9 mouse cellular contexts compared by ENCODE assay signal in the genomic region with DNA sequence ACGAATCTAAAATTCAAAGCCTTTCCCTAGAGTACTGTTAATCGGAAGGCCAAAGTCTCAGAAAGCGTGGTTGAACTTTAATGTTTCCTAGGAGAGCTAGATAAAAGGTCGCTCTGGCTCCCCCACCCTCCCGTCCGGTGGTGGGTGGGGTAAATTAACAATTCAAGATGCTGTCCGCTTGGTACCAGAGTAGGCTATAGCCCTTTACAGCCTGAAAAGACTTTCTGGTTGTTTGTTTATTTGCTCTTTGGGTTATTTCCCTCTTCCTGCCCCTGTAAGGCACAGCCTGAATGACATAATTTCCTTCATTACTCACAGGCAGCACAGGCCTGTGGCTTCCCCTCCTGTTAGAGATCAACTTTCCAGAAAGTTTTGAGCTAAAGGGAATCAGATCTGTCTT. TPM values are rescaled to one million over a fixed set of nuclear protein-coding genes. Genes with fewer than 3 reads are reported as not detected.
DNase-seq lines count a peak whose midpoint lies in the region; ATAC-seq lines count a peak whose summit lies in the region.
"Had no signal": no experiment of that assay in that cellular context is flagged by ENCODE, and none has a peak within 500 bp of the region (broad histone marks: within the 10 kb centered on the region; RNA-seq: fewer than 3 reads in every experiment).

No protein-coding gene starts in this region.

- no peak overlapping the region for H3K4me3 ChIP-seq in forebrain, embryonic 14.5 days (ENCODE audit: low read depth, low read length)
- H3K4me3 ChIP-seq: liver, embryonic 15.5 days had no signal

- no peaks in the 10 kb centered on the region for H3K27me3 ChIP-seq in forebrain, embryonic 14.5 days (replicated peaks; ENCODE audit: control insufficient read depth, insufficient read depth, low read length)
- H3K27me3 ChIP-seq: liver, embryonic 15.5 days had no signal

- no peak overlapping the region for H3K27ac ChIP-seq in forebrain, embryonic 14.5 days (ENCODE audit: low read depth, low read length)
- H3K27ac ChIP-seq: liver, embryonic 15.5 days had no signal

- 68% methylated on average over 7 of the region's 7 CpGs for WGBS in forebrain, embryonic 14.5 days

- no peak overlapping the region for H3K9ac ChIP-seq in forebrain, embryonic 14.5 days (ENCODE audit: low read length)
- H3K9ac ChIP-seq: liver, embryonic 15.5 days had no signal

- peak; percentile 73 for ATAC-seq in megakaryocyte, adult 5-6 weeks (ENCODE audit: poor library complexity, severe bottlenecking)
- ATAC-seq in forebrain, embryonic 14.5 days, result no peak

- H3K4me2 ChIP-seq in forebrain, embryonic 14.5 days (ENCODE audit: low read length), result no peak overlapping the region
- H3K4me2 ChIP-seq: liver, embryonic 15.5 days had no signal

- H3K9me3 ChIP-seq in forebrain, embryonic 14.5 days (replicated peaks; ENCODE audit: control insufficient read depth, low read length), result no peaks in the 10 kb centered on the region
- H3K9me3 ChIP-seq: liver, embryonic 15.5 days had no signal

- H3K4me1 ChIP-seq in forebrain, embryonic 14.5 days (ENCODE audit: control insufficient read depth, insufficient read depth, low read length), result no peaks in the 10 kb centered on the region
- H3K4me1 ChIP-seq: liver, embryonic 15.5 days had no signal

- H3K36me3 ChIP-seq in forebrain, embryonic 14.5 days (ENCODE audit: control insufficient read depth, insufficient read depth, low read length), result no peaks in the 10 kb centered on the region
- H3K36me3 ChIP-seq: liver, embryonic 15.5 days had no signal

- DNase-seq in embryo, embryonic 11 days, result peak; percentile 9
- DNase-seq in embryo, embryonic 9.5 days (ENCODE audit: extremely low spot score), result no peak
- peak; percentile 42 for DNase-seq in heart, adult 8-10 months (ENCODE audit: low spot score)
- peak; percentile 84 for DNase-seq in kidney, adult 9 months
- no peak for DNase-seq in cerebellum, postnatal 4 days (ENCODE audit: low spot score in 2 of 2)
- no peak for DNase-seq in forebrain, embryonic 14.5 days (ENCODE audit: low spot score)
- no peak for DNase-seq in layer of hippocampus, postnatal 14 days (ENCODE audit: low spot score in 2 of 2)

RNA-seq across cellular contexts. Expression of a gene that starts 31.6 kb away (rescaled TPM):
- total RNA-seq in heart, adult 8-10 months (2022), result 10 to 100 TPM; 11.0 to 13.4 (median 12.0) TPM
- 29.5 and 33.6 TPM in 2 replicates for total RNA-seq in megakaryocyte, adult 5-6 weeks (2015)
- total RNA-seq in megakaryocyte, adult 5-6 weeks (2017), result 67.6 and 73.0 TPM in 2 replicates
- 8.6 and 10.7 TPM in 2 replicates for polyA plus RNA-seq in forebrain, embryonic 14.5 days (2014; fragmentation: Nextera tagmentation; extraction: Ambion mirVana)
- total RNA-seq in layer of hippocampus, postnatal 14 days (2021), result 10 to 100 TPM; 12.1 to 14.6 TPM

Comparison
In these comparisons a context has a peak if more than half of its experiments do, and no peak if none do; other contexts are left out.
1. DNase-seq: peak in embryo, embryonic 11 days (single experiment), heart, adult 8-10 months (single experiment) and kidney, adult 9 months (single experiment); none in embryo, embryonic 9.5 days (single experiment), cerebellum, postnatal 4 days (0 of 2), forebrain, embryonic 14.5 days (single experiment) and layer of hippocampus, postnatal 14 days (0 of 2).